Mouse (Mus musculus): Measurements from ENCODE around the gene Vapb. TPM values are rescaled to one million over a fixed set of nuclear protein-coding genes. Genes with fewer than 3 reads are reported as not detected.

Gene Vapb
- polyA plus RNA-seq, 1 experiment from 2014 or later, result 14.8 TPM

DNA sequence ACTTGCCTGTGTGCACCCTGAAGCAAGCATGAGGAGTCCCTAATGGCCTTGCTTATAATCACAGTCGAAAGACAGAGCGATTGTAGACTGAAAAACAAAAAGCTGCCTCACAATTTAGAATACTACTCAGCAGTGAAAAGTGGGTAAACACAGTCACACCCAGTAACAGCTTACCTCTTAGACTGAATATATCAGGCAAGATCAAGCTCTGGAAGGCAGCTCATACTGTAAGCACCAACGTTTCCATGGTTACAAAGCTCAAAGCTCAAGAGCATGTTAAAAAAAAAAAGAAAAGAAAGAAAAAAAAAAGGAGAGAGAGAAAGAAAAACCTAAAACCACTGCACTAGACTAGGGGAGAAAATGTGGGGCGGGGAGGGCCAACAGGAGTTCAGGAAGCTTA lies 89.0 kb downstream of the Vapb start:
- Histone ChIP-seq H3K4me2 (ENCODE audit: low read length) (no peak overlapping the region), H3K36me3 (ENCODE audit: control insufficient read depth, insufficient read depth, low read length) (no peaks in the 10 kb centered on the region), H3K9me3 (ENCODE audit: control insufficient read depth, low read length) (no peaks in the 10 kb centered on the region), H3K4me1 (ENCODE audit: control insufficient read depth, insufficient read depth, low read length) (no peaks in the 10 kb centered on the region), H3K9ac (replicated peaks; ENCODE audit: low read length) (no peak overlapping the region), H3K4me3 (replicated peaks; ENCODE audit: low read depth, low read length) (no peak overlapping the region), H3K27me3 (ENCODE audit: control insufficient read depth, insufficient read depth, low read length) (no peaks in the 10 kb centered on the region), H3K27ac (replicated peaks; ENCODE audit: low read depth, low read length) (no peak overlapping the region)
- WGBS, result 84% methylated on average over 4 of the region's 4 CpGs
- ATAC-seq (ENCODE audit: low FRiP score, low TSS enrichment) (no peak), DNase-seq (peak; percentile 37)

DNA sequence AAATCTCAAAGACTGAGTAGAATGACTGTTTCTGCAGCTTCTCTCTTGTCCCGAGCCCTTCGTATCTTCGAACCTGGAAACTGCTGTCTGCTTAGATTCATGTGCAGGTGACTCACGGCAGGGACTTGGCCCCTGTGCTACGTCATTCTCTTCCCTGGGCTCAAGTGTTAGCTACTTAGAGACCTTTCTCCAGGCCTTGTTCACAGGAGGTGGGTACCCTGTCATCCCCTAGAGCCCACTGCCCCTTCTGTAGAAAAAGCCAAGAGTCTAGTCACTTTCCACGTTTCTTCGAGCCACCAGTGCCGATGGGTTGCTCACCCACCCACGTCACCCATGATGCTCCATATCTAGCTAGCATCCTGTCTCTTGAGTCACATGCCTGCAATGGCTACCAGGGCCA lies 89.9 kb downstream of the Vapb start:
- no peak for DNase-seq
- Histone ChIP-seq H3K27me3 (ENCODE audit: control insufficient read depth, insufficient read depth, low read length) (no peaks in the 10 kb centered on the region), H3K36me3 (ENCODE audit: control insufficient read depth, insufficient read depth, low read length) (no peaks in the 10 kb centered on the region), H3K9me3 (ENCODE audit: control insufficient read depth, low read length) (no peaks in the 10 kb centered on the region), H3K27ac (replicated peaks; ENCODE audit: low read depth, low read length) (no peak overlapping the region), H3K4me3 (replicated peaks; ENCODE audit: low read depth, low read length) (no peak overlapping the region), H3K4me1 (ENCODE audit: control insufficient read depth, insufficient read depth, low read length) (no peaks in the 10 kb centered on the region), H3K4me2 (ENCODE audit: low read length) (no peak overlapping the region), H3K9ac (replicated peaks; ENCODE audit: low read length) (no peak overlapping the region)
- ATAC-seq (ENCODE audit: low FRiP score, low TSS enrichment), result no peak
- WGBS, result 93% methylated on average over 9 of the region's 9 CpGs

- ATAC-seq (ENCODE audit: low FRiP score, low TSS enrichment), result no peak
- H3K9ac ChIP-seq (replicated peaks; ENCODE audit: low read length), result no peak overlapping the region
- H3K36me3 ChIP-seq (ENCODE audit: control insufficient read depth, insufficient read depth, low read length), result no peaks in the 10 kb centered on the region
- H3K4me3 ChIP-seq (replicated peaks; ENCODE audit: low read depth, low read length), result no peak overlapping the region
- H3K4me2 ChIP-seq (ENCODE audit: low read length), result no peak overlapping the region
- no peaks in the 10 kb centered on the region for H3K9me3 ChIP-seq (ENCODE audit: control insufficient read depth, low read length)
- H3K27ac ChIP-seq (replicated peaks; ENCODE audit: low read depth, low read length), result no peak overlapping the region
- DNase-seq, result no peak
- no peaks in the 10 kb centered on the region for H3K27me3 ChIP-seq (ENCODE audit: control insufficient read depth, insufficient read depth, low read length)
- H3K4me1 ChIP-seq (ENCODE audit: control insufficient read depth, insufficient read depth, low read length), result no peaks in the 10 kb centered on the region
- WGBS, result 80% methylated on average over 6 of the region's 6 CpGs
These were observed 90.8 kb downstream of the Vapb start for GRCm38 (mm10) chr2:173828134-173828533.

DNA sequence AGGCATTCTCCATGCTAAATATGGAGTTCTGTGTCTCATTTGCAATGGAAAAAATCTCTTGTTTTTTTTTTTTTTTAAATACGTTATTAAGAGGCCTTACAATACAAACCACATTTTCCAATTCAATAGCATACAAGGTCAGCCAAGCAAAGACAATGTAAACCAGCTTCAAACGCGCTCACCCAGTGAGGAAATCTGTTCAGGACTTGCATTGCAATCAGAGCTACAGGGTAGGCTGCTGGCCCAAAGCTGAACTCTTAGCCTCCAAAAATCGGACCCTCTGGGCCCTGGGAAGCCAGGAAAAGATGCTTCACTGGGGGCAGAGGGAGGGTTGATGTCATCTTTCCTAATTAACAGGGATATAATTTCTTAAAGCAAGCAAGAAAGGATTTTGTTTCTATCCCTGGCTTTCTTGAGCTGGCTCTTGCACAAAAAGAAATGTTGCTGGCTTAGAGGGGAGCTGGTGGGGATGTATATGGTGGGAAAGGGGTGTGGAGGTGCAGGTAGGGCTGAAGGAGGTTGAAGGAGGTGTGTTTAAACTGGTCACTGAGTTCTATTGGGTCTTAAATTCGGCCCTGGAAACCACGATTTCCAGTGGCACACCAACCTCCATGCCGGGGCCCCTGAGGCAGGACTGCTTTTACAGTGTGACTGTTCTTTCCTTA lies 95.6 kb downstream of the Vapb start:
- no peaks in the 10 kb centered on the region for H3K36me3 ChIP-seq (ENCODE audit: control insufficient read depth, insufficient read depth, low read length)
- no peak overlapping the region for H3K27ac ChIP-seq (replicated peaks; ENCODE audit: low read depth, low read length)
- no peaks in the 10 kb centered on the region for H3K27me3 ChIP-seq (ENCODE audit: control insufficient read depth, insufficient read depth, low read length)
- no peak overlapping the region for H3K4me2 ChIP-seq (ENCODE audit: low read length)
- no peak for DNase-seq
- WGBS, result 71% methylated on average over 7 of the region's 7 CpGs
- H3K9ac ChIP-seq (replicated peaks; ENCODE audit: low read length), result no peak overlapping the region
- H3K4me3 ChIP-seq (replicated peaks; ENCODE audit: low read depth, low read length), result no peak overlapping the region
- no peaks in the 10 kb centered on the region for H3K4me1 ChIP-seq (ENCODE audit: control insufficient read depth, insufficient read depth, low read length)
- no peak for ATAC-seq (ENCODE audit: low FRiP score, low TSS enrichment)
- H3K9me3 ChIP-seq (ENCODE audit: control insufficient read depth, low read length), result no peaks in the 10 kb centered on the region

Small RNA genes lying within 50 kb of the gene (microRNA-seq; reads per million reads assigned to microRNA genes)
- gene Mir6340, result not detected

Other genes starting within 250 kb of the Vapb start
- gene 1700021F07Rik, start 214.9 kb upstream of the Vapb start, polyA plus RNA-seq (2014; fragmentation: Nextera tagmentation; extraction: Ambion mirVana), result not detected in 2 replicates
- not detected in 2 replicates for gene Ankrd60, start 159.1 kb upstream of the Vapb start, polyA plus RNA-seq (2014; fragmentation: Nextera tagmentation; extraction: Ambion mirVana)
- gene Rab22a, start 77.8 kb upstream of the Vapb start, polyA plus RNA-seq (2014; fragmentation: Nextera tagmentation; extraction: Ambion mirVana), result 28.4 and 36.9 TPM in 2 replicates
- gene 1700010B08Rik, start 18.1 kb upstream of the Vapb start, polyA plus RNA-seq (2014; fragmentation: Nextera tagmentation; extraction: Ambion mirVana), result not detected in 2 replicates

Measured in midbrain, embryonic 14.5 days (tissue).